Mouse (Mus musculus) limb, embryonic 14.5 days (tissue): ENCODE data around the gene Uba3. TPM values are rescaled to one million over a fixed set of nuclear protein-coding genes. Genes with fewer than 3 reads are reported as not detected.
A peak's percentile ranks its signal among the peaks of the same experiment; 100 is the strongest.

Experiments
- ATAC-seq: fragments of 200-750 bp; cut with Nextera tagmentation; 2 replicates; pipeline ENCODE4 v1.8.0; 2017; ENCODE audit warnings: low read depth, moderate number of reproducible peaks, moderate TSS enrichment; ENCODE audit not compliant: low FRiP score
- DNase-seq: peaks from one replicate; pipeline ENCODE4 v3.0.0-alpha.2; 2015; ENCODE audit warnings: low spot score
- H3K27ac ChIP-seq: fragments of 300-500 bp; sonication (generic); replicated peaks from 2 replicates; pipeline ENCODE4 v1.5.1; 2014; ENCODE audit warnings: low read depth, mild to moderate bottlenecking, low read length, moderate library complexity, mixed read lengths
- H3K27me3 ChIP-seq: fragments of 300-500 bp; sonication (generic); 2 replicates; pipeline ENCODE4 v1.6.1; 2014; ENCODE audit warnings: low read length, mixed read lengths; ENCODE audit not compliant: control insufficient read depth, insufficient read depth
- H3K36me3 ChIP-seq: fragments of 300-500 bp; sonication (generic); 2 replicates; pipeline ENCODE4 v1.6.1; 2014; ENCODE audit warnings: mild to moderate bottlenecking, low read length, moderate library complexity, mixed read lengths; ENCODE audit not compliant: control insufficient read depth, insufficient read depth
- H3K4me1 ChIP-seq: fragments of 300-500 bp; sonication (generic); 2 replicates; pipeline ENCODE4 v1.6.1; 2014; ENCODE audit warnings: antibody characterized with exemption, low read length, mixed read lengths; ENCODE audit not compliant: control insufficient read depth, insufficient read depth
- H3K4me2 ChIP-seq: fragments of 300-500 bp; sonication (generic); replicated peaks from 2 replicates; pipeline ENCODE4 v1.6.1; 2014; ENCODE audit warnings: low read depth, mild to moderate bottlenecking, low read length, moderate library complexity; ENCODE audit not compliant: severe bottlenecking
- H3K4me3 ChIP-seq: fragments of 300-500 bp; sonication (generic); replicated peaks from 2 replicates; pipeline ENCODE4 v1.5.1; 2014; ENCODE audit warnings: low read length
- H3K9ac ChIP-seq: fragments of 300-500 bp; sonication (generic); 2 replicates; pipeline ENCODE4 v1.6.1; 2014; ENCODE audit warnings: mild to moderate bottlenecking, low read depth, low read length, moderate library complexity; ENCODE audit not compliant: severe bottlenecking
- H3K9me3 ChIP-seq: fragments of 300-500 bp; sonication (generic); 2 replicates; pipeline ENCODE4 v1.6.1; 2016; ENCODE audit warnings: low read length; ENCODE audit not compliant: control insufficient read depth
- POLR2A ChIP-seq: fragments of 200-500 bp; IDR thresholded peaks from 2 replicates; pipeline ENCODE4 v1.8.0; 2012; ENCODE audit warnings: inconsistent platforms, mild to moderate bottlenecking, moderate library complexity, borderline replicate concordance; ENCODE audit not compliant: insufficient read depth, insufficient read length; ENCODE audit errors: extremely low read depth
- WGBS: fragments of 180-500 bp; shearing (Covaris S2); extraction: QIAGEN DNeasy Blood & Tissue Kit; methylation state at CpG from one replicate; pipeline ENCODE4 v1.1.7; 2014; 5-methylcytosine and 5-hydroxymethylcytosine counted together
- polyA plus RNA-seq, 2 experiments: library from polyadenylated mRNA; depleted of rRNA in 1 of 2; stranded (reverse) in 1 of 2; unstranded in 1 of 2; fragments of >200 nt; fragmentation: Nextera tagmentation in 1 of 2; extraction: Ambion mirVana in 1 of 2; gene quantifications; 2 replicates each; pipeline versions ENCODE4 v1.2.1 to v1.2.3; 2012 to 2014

Gene Uba3
- polyA plus RNA-seq, 2 experiments: 76.2 to 81.1 TPM

GRCm38 (mm10) chr6:97240092-97240491 lies 34.6 kb upstream of the Uba3 start:
- DNase-seq (no peak), ATAC-seq (peak; percentile 53; the same call in 1 of the 2 replicates)
- Histone ChIP-seq H3K27me3 (peaks cover 27% of the 10 kb centered on the region), H3K9ac (no peak overlapping the region), H3K4me2 (no peak overlapping the region), H3K36me3 (no peaks in the 10 kb centered on the region), H3K9me3 (peaks cover 3% of the 10 kb centered on the region; the same call in 1 of the 2 replicates), H3K4me3 (no peak overlapping the region), H3K27ac (no peak overlapping the region), H3K4me1 (no peaks in the 10 kb centered on the region; the same call in 1 of the 2 replicates)
- TF ChIP-seq POLR2A: no peak
- 83% methylated on average over 5 of the region's 5 CpGs for WGBS

- H3K4me3 ChIP-seq: no peak overlapping the region
- ATAC-seq (no peak), DNase-seq (no peak)
- 89% methylated on average over 6 of the region's 6 CpGs for WGBS
- peaks cover 34% of the 10 kb centered on the region for H3K27me3 ChIP-seq
- H3K27ac ChIP-seq: no peak overlapping the region
- H3K4me1 ChIP-seq: no peaks in the 10 kb centered on the region; the same call in 1 of the 2 replicates
- H3K36me3 ChIP-seq: 0 out of 2 replicates have a peak, but pooled peaks cover under 1% of the 10 kb centered on the region
- no peak for TF ChIP-seq POLR2A
- no peak overlapping the region for H3K9ac ChIP-seq
- H3K4me2 ChIP-seq: no peak overlapping the region
- H3K9me3 ChIP-seq: peaks cover 3% of the 10 kb centered on the region; the same call in 1 of the 2 replicates
These were observed 33.9 kb upstream of the Uba3 start for GRCm38 (mm10) chr6:97239360-97239759.

GRCm38 (mm10) chr6:97236088-97236487 lies 30.6 kb upstream of the Uba3 start:
- H3K27ac ChIP-seq: no peak overlapping the region
- H3K36me3 ChIP-seq: peaks cover 17% of the 10 kb centered on the region; the same call in 1 of the 2 replicates
- TF ChIP-seq POLR2A: no peak
- H3K27me3 ChIP-seq: peaks cover 53% of the 10 kb centered on the region
- H3K4me2 ChIP-seq: no peak overlapping the region
- H3K4me3 ChIP-seq: no peak overlapping the region
- WGBS: 35% methylated on average over 5 of the region's 5 CpGs
- ATAC-seq: no peak
- no peaks in the 10 kb centered on the region; the same call in 1 of the 2 replicates for H3K4me1 ChIP-seq
- H3K9me3 ChIP-seq: peaks cover 3% of the 10 kb centered on the region; the same call in 1 of the 2 replicates
- no peak overlapping the region for H3K9ac ChIP-seq
- peak; percentile 40 for DNase-seq

- DNase-seq (no peak), ATAC-seq (no peak)
- no peak overlapping the region for H3K27ac ChIP-seq
- WGBS: 82% methylated on average over 7 of the region's 7 CpGs
- no peak for TF ChIP-seq POLR2A
- H3K4me2 ChIP-seq: no peak overlapping the region
- H3K36me3 ChIP-seq: peaks cover 24% of the 10 kb centered on the region; the same call in 1 of the 2 replicates
- H3K9ac ChIP-seq: no peak overlapping the region
- H3K9me3 ChIP-seq: peaks cover 3% of the 10 kb centered on the region; the same call in 1 of the 2 replicates
- no peaks in the 10 kb centered on the region; the same call in 1 of the 2 replicates for H3K4me1 ChIP-seq
- peaks cover 63% of the 10 kb centered on the region for H3K27me3 ChIP-seq
- H3K4me3 ChIP-seq: no peak overlapping the region
These were observed 29.6 kb upstream of the Uba3 start for GRCm38 (mm10) chr6:97234911-97235668.

- DNase-seq: no peak
- Histone ChIP-seq H3K4me3 (no peak overlapping the region), H3K27me3 (peaks cover 28% of the 10 kb centered on the region), H3K9me3 (no peaks in the 10 kb centered on the region), H3K4me1 (0 out of 2 replicates have a peak, but pooled peaks cover under 1% of the 10 kb centered on the region), H3K27ac (no peak overlapping the region), H3K9ac (no peak overlapping the region), H3K36me3 (peaks cover 17% of the 10 kb centered on the region; the same call in 1 of the 2 replicates), H3K4me2 (no peak overlapping the region)
- TF ChIP-seq POLR2A: no peak
- 94% methylated on average over 9 of the region's 9 CpGs for WGBS
- no peak for ATAC-seq
These were observed 21.8 kb upstream of the Uba3 start for GRCm38 (mm10) chr6:97227067-97227847.
